Mouse (Mus musculus): ENCODE data around the gene Znhit3. TPM values are rescaled to one million over a fixed set of nuclear protein-coding genes. Genes with fewer than 3 reads are reported as not detected.

The Znhit3 gene
- 1.4 and 1.6 TPM in 2 replicates for polyA plus RNA-seq (2012)

DNA sequence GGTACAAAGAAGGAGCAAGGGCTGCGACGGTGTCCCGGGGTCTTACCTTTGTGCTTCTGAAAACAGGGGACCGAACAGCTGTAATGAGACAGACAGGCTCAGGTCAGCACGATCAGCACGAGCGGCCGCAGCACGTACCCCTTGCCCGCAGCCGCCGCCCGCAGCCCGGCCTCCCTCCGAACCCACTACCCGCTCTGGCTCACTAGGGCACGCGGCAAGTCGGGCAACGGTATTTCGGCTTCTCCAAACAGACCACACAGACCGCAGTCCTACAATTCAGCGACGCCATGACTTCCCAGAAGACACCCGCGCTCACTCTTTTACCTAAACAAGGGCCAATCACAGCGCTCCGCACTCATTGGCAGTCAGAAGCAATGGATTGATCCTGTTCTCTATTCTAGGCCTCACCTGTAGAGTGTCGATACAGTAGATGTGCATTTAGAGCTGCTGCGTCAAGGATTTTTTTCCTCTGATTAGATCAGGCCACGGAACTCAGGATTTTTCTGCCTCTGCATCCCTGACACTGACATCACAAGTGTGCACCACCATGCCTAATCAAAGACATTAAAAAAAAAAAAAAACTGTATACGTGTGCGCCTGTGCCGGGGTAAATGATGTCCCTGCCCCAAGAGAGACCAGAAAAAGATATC lies at the start of gene Znhit3:
Znhit3 (minus strand) TSS at position 314 of the 650 bp plus-strand sequence.
- TF ChIP-seq GATA1 (IDR thresholded peaks at IDR 0.05; ENCODE audit: low read length) = no peak

DNA sequence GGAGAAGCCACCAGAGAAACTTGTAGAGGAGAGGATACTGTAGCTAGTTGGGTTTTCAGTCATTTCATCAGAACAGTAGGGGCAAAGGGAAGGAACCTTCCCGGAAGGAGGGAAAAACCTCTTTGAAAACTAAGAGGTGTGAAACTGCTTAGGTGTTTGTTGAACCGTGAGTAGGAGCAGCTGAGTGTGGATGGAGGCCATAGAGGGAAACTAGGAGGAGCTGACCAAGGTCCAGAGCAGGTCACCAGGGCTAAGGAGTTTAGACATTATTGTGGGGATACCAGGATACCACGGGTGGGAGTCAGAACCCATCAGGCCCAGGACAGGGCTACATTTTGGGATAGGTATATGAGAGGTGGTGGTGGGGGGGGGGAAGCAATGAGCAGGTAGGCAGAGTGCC lies 47.4 kb upstream of the Znhit3 start:
- no peak for TF ChIP-seq GATA1 (IDR thresholded peaks at IDR 0.05; ENCODE audit: low read length)

DNA sequence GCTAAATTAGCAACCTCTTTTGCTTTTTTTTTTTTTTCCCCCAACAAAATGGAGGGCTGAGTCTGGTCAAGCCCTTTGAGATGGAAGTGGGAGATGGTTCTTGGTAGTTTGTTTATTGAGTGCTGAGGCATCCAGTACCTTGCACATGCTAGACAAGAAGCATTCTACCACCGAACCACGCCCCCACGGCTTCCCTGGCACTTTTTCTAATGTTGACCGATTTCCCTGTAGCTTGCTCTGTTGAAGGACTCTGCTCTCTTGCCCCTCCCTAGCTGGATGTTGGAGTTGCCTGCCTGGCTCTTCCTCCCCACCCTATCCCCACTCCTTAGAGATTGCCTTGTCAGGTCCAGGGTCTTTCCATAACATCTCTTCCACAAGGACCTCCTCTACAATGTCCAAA lies 46.4 kb upstream of the Znhit3 start:
- TF ChIP-seq GATA1 (IDR thresholded peaks at IDR 0.05; ENCODE audit: low read length) = no peak

DNA sequence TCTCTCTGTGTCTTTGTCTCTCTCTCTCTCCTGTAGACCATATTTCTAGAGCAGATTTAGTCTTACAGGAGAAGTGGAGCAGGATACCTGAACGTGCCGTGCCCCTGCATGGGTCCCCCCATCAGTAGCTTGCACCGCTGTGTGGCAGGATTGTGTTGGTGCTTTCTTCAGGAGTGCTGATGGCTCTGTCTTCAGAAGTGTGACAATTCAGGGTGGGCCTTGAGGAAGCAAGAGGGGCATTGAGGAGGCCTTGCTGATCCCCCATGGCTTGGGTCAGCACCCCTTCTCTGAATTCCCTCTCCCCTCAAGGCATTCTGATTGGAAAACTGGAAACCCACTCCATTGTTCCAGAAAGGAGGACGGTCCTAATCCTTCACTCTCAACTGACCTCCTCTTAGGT lies 45.4 kb upstream of the Znhit3 start:
- TF ChIP-seq GATA1 (IDR thresholded peaks at IDR 0.05; ENCODE audit: low read length) = no peak

DNA sequence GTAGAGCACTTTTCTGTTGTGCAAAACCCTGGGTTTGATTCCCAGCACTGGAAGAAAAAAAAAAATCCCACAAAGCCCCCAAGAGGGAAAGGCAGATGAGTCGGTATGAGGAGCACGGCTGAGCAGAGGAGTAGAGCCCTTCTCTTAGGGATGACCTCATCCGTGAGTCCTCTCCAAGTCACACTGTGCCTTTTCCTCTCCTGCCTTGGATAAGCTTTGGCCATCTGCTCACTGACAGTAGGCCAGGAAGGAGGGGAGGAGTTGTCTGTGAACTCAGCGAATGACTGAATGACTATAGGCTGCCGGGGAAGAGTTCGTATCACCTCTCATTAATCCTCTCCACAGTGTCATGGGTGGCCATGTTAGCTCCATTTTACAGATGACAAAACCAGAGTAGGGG lies 44.6 kb upstream of the Znhit3 start:
- no peak for TF ChIP-seq GATA1 (IDR thresholded peaks at IDR 0.05; ENCODE audit: low read length)

DNA sequence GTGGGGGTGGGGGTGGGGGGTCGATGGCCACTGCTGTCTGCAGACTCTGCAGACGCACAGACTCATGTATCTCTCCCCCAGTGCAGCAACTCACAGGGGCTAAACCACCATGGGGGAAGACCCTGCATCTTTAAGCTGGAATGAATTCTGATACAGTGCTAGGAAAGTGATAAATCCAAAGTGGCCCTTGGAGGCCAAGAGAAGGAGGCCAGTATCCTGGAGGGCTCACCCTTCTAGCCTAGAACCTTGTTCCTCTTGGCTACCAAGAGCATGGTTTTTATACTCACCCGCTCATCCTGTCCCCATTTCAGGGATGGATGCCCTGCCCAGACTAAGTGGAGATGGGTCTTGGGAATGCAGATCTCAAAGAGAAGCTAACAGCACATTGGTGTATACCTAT lies 44.1 kb upstream of the Znhit3 start:
- TF ChIP-seq GATA1 (IDR thresholded peaks at IDR 0.05; ENCODE audit: low read length) = no peak

DNA sequence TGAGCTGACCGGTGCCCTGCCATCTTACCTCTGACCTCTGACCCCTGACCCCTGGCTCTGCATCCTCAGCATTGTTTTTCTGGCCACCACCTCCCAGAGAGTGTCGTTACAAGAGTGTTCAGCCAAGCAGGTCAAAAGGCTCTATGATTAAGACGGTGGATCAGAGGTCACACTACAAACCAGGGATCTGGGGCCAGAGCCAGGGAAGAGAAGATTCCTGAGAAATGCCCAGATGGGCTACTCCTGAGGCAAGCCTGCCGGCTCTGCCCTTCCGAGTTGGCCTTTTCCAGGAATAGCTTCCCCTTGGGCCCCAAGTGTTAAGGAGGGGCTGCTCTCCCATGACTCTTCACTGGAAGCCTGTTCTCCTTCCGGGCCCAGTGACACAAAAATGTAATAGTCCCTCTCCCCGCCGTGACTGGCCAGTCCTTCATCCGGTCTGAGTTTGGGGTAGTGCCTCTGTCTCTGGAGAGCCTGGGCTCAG lies 43.6 kb upstream of the Znhit3 start:
- TF ChIP-seq GATA1 (IDR thresholded peaks at IDR 0.05; ENCODE audit: low read length) = no peak

DNA sequence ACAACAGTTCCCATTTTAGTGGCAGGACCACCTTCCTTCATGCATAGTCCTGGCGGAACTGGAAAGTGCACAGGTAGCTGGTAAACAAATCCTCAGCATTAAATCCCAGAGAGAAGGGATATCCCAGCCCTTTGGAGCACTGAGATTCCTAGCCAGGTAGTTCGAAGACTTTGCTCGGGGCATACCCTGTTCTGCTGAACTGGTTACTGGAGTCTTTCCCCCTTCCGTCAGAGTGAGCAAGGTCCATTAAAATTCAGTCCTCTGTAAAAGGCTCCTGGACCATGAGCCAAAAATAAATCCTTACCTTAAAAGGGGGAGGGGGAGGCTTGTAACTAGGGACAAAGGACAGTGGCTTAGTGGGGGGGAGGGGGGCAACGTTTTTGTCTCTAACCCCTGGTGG lies 43.0 kb upstream of the Znhit3 start:
- TF ChIP-seq GATA1 (IDR thresholded peaks at IDR 0.05; ENCODE audit: low read length) = no peak

DNA sequence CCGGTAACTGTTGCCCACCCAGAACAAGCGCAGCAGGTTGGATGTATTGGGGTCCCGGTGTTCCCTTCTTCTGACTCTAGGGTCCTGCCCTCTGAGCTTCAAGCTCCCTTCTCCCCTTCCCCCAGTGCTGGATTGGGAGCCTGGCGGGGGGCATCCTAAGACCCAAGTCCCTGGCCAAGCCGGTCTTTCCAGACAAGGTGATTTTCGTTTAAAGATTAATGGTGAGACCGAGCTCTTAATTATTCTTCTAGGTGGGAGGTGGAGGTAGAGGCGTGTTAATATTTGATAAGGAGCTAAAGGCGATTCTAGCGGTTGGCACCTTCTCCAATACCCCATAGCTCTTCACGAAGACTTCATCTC lies 42.1 kb upstream of the Znhit3 start:
- TF ChIP-seq GATA1 (IDR thresholded peaks at IDR 0.05; ENCODE audit: low read length) = no peak

DNA sequence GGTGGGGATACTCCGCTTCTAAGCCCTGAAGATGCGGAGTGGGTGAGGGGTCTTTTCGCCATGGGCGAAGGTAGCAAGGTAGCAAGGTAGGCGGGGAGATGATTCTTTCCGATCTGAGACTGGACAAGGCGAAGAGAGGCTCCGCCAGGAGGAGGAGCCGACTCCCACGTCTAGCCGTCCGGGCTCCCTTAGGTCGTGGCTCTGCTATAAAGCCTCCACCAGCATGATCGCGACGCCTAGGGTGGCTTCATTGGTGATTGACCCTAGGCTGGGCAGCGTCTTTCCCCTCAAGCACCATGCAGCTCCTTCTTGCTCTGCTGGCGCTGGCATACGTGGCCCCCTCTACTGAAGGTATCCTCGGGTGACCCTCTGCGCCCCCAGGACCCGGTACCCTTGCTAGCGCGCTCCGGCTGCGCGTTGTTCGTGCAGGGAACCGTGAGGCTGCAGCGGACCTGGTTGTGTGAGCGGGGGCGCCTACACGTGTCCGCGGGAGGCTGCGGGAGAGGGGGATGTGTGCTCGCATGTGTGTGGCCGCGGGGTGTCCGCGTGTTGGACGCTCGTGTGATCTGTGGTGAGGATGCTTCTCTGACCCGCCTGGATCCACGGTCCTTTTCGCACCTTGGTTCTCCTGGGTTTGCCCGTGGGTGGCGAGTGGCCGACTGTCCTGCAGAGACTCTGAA lies 41.6 kb upstream of the Znhit3 start, which contains the start of gene Car4:
Car4 (plus strand) TSS at position 196 of the 680 bp plus-strand sequence.
- TF ChIP-seq GATA1 (IDR thresholded peaks at IDR 0.05; ENCODE audit: low read length) = no peak

DNA sequence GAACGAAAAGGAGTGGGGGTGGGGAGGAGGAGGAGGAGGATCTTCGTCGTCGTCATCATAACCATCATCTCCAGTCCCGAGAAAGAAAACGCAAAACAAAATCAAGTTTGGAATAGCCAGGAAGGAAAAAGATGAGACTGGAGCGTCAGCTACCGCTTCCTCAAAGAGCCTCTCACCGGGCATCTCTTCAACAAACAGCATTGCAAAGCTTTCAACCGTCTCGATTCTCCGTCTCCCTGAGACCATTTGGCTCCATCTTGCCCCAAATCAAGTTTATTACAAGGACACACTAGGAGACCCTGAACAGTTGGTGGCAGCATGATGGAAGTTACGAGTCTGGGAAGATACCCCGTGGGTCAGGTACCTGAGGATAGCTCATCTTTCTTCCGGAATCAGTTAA lies 41.0 kb upstream of the Znhit3 start:
- no peak for TF ChIP-seq GATA1 (IDR thresholded peaks at IDR 0.05; ENCODE audit: low read length)

DNA sequence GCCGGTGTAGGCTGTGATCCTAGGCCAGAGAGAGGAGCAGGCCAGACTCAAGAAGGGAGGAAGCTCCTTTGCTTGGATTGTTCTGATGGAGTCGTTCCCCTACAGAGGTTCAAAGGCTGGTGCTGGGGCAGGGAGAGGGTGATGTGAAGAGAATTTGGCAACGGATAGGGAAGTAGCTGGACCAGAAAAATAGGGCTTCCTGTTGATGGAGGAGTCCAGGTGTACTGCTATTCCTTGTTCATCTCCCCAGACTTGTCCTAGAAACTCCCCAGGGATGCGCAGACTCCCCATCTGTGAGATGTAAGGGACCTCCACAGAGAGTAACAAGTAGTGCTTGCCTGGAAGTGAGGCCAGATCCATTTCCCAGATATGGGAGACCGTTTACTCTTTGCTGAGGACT lies 40.2 kb upstream of the Znhit3 start:
- TF ChIP-seq GATA1 (IDR thresholded peaks at IDR 0.05; ENCODE audit: low read length) = no peak

DNA sequence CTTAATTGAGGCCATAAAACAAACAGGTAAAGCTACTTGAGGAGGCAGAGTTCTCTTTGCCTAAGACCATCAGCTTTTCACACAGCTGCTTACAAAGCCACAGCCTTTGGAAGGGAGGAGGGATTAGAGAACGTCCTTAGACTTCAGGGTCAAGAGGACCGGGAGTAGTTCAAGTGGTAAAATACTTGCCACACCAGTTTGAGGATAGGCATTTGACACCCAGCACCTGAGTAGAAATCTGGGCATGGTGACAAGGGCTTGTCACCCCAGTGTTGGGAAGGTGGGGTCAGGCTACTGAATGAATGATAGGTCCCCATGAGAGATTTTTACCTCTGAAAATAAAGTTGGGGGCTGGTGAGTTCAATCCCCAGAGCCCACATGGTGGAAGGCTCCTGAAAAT lies 36.4 kb upstream of the Znhit3 start:
- no peak for TF ChIP-seq GATA1 (IDR thresholded peaks at IDR 0.05; ENCODE audit: low read length)

DNA sequence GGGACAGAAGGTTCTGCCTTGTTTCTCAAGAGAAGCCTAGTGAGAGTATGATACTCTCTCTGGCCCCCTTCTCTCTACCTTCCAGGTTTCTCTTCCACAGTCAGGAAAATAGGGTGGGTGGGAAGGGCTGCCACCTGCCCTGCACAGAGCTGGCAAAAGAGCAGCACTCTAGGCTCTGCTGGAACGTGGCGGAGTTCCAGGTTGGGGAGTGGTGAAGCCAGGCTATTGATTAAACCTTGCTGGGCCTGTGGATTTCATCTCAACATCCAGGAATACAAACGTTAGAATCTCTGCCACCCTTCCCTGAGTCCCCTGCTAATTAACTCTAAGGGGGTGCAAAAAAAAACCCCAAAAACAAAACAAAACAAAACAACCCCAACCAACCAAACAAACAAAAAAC lies 32.4 kb upstream of the Znhit3 start:
- TF ChIP-seq GATA1 (IDR thresholded peaks at IDR 0.05; ENCODE audit: low read length) = no peak

DNA sequence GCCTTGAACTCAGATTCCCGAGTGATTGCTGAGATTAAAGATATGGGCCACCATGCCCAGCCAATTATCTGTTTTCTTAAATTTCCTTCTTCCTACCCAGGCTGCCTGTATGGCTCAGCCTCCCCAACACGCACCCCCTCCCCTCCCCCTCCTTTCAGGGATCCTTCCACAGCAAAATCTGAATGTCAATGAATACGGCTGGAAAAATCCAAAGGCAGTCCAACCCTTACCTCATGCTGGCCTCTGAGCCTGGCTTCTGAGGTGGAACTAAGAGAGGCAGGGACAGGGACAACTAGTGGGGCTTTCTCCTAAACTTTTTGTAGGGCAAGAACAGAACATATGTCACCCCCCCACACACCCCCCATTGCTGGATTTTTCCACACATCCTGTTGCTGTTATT lies 31.9 kb upstream of the Znhit3 start:
- no peak for TF ChIP-seq GATA1 (IDR thresholded peaks at IDR 0.05; ENCODE audit: low read length)

DNA sequence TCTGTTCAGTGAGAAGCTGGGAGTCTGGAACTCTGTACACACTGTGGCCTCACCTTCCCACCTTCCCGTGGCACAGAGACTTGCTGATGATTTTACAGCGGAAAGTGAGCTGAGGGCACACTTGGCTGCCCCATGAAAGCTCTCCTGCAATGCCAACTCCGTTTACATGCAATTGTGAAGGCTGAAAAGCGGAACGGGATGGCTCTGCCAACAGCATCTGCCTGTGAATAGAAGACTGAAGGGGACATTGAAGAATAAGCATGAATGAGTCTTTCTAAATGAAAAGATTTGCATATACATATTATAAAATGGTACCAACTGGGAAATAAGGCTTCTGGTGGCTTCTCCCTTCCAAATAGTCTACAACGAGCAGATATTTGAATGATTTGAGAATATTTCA lies 31.0 kb upstream of the Znhit3 start:
- TF ChIP-seq GATA1 (IDR thresholded peaks at IDR 0.05; ENCODE audit: low read length) = no peak

DNA sequence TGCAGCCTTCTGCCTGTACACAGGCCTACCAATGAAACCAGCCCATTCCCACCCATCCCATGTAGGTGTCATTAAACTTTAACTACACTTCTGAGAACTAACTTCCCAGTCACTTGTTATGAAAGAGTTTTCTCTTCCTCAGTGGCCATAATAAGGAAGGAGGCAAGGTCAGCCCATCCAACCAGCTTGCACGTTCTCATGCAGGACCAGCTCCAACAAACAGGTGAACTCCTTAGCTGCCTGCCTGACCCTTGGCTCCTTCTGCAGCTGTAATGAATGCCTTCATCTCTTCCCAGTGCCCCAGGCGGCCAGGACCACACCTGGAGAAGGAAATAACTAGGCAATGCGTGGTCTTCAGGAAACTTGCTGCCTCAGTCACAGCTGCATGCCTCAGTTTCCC lies 29.7 kb upstream of the Znhit3 start:
- TF ChIP-seq GATA1 (IDR thresholded peaks at IDR 0.05; ENCODE audit: low read length) = no peak
